Mouse (Mus musculus): ENCODE data around the gene Glis3. TPM values are rescaled to one million over a fixed set of nuclear protein-coding genes. Genes with fewer than 3 reads are reported as not detected.

Gene Glis3
- total RNA-seq (2023), result 1 to 10 TPM; 4.7 to 6.7 TPM

GRCm38 (mm10) chr19:28679776-28680391 lies at the start of gene Glis3:
Glis3 (minus strand) TSS chr19:28680077.

Other genes starting within 250 kb of the Glis3 start
- gene Slc1a1, start 155.0 kb upstream of the Glis3 start, total RNA-seq (2023), result not detected

All from T-cell, adult 66 days (primary cell).